Mouse (Mus musculus): ENCODE measurements around the gene Tspan15.

DNA sequence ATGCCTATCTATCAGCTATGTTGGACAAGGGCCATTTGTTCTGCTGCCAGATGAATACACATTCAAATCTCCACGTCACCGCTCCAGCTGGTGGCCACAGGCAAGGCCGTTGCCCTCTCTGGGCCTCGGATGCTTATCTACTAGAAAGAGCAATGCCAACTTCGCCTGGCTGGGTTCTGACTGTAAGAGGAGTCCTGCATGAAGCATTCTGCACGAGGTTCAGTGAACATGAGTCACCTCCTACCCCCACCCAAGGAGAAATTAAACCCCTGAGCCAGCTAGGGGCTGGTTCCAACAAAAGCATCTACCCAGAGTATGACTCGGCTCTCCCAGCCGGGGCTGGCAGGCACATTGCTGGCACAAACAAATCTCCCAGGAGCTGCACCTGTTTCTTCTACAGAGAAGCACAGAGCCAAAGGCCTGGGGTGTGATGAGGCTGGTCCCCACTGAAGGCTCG, 38.3 kb downstream of the Tspan15 start:
- TF ChIP-seq CTCF (IDR thresholded peaks at IDR 0.05; ENCODE audit: low read depth, low read length) (no peak), POLR2A (IDR thresholded peaks at IDR 0.05; ENCODE audit: extremely low read depth, insufficient read depth, low read length) (no peak)
